Mouse (Mus musculus): ENCODE results near the gene Slc46a3. TPM values are rescaled to one million over a fixed set of nuclear protein-coding genes. Genes with fewer than 3 reads are reported as not detected.

The Slc46a3 gene
- 2.9 and 3.5 TPM in 2 replicates for polyA plus RNA-seq (2015; fragmentation: Nextera tagmentation; extraction: Ambion mirVana)

DNA sequence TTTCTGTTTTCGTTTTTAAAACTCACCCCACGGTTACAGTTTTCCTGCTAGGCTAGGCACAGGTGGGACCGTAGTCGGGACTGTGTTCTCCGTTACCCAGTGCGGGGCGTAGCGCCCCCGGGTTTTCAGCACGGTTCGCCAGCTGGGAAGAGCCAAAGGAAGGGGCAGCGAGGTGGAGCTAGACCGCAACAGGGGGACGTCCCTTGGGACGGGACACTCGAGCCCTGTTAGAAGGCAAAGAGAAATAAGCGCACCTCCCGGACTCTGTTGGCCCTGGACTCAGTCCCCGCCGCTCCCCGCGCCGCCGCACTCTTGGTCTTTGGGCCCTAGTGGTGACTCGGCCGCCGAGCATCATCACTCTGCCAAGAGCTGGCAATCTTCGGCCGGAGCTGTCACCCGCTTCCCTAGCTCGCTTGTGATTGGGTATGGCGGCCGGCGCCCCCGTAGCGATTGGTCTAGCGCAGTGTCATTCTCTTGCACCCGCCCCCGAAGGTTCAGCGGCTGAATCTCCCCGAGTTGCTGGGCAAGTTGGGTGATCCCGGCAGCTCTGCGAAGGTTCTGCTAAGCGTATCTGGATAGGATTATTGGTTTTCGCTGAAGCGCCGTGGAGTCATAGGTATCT is at the start of gene Slc46a3:
Gene Slc46a3 (minus strand): TSS at position 361 of the 622 bp plus-strand sequence.
- Histone ChIP-seq H3K4me2 (peak within 1 kb of the TSS; percentile 95), H3K27me3 (peaks cover 28% of the 10 kb centered on the region), H3K4me3 (peak within 1 kb of the TSS; percentile 58), H3K9ac (peak within 1 kb of the TSS; percentile 29; the same call in 1 of the 2 replicates), H3K9me3 (no peaks in the 10 kb centered on the region), H3K4me1 (peaks cover 11% of the 10 kb centered on the region; the same call in 1 of the 2 replicates), H3K27ac (no peak within 1 kb of the TSS), H3K36me3 (no peaks in the 10 kb centered on the region)
- WGBS = under 1% methylated on average over 47 of the region's 47 CpGs
- ATAC-seq (ENCODE audit: insufficient number of reproducible peaks, low FRiP score, low TSS enrichment, low read depth) = peak; percentile 92

GRCm38 (mm10) chr5:147939226-147939625 is 44.6 kb upstream of the Slc46a3 start:
- Histone ChIP-seq H3K36me3 (no peaks in the 10 kb centered on the region), H3K4me3 (no peak overlapping the region), H3K4me1 (no peaks in the 10 kb centered on the region), H3K9ac (no peak overlapping the region), H3K9me3 (no peaks in the 10 kb centered on the region), H3K27ac (no peak overlapping the region), H3K4me2 (no peak overlapping the region), H3K27me3 (no peaks in the 10 kb centered on the region)
- no peak for ATAC-seq (ENCODE audit: insufficient number of reproducible peaks, low FRiP score, low TSS enrichment, low read depth)
- 55% methylated on average over 5 of the region's 5 CpGs for WGBS

DNA sequence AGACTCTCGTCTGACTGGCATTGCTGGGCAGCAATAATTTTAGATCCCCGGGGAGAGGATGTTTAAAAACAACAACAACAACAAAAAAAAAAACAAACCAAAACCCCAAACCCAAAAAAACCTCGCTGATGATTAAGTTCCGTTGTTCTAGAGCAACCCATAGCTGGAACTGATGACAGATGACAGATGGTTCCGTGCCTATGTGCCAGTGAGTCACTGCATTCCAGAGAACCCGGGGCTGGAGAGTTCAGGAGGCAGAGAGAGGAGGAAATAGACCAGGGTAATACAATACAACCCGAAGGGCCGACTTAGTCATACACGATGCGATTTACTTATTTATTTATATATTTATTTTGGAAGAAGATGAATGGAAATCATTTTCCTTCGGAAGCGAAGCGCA is 40.5 kb upstream of the Slc46a3 start:
- Histone ChIP-seq H3K36me3 (no peaks in the 10 kb centered on the region), H3K27ac (no peak overlapping the region), H3K9ac (no peak overlapping the region), H3K4me3 (no peak overlapping the region), H3K9me3 (no peaks in the 10 kb centered on the region), H3K4me1 (no peaks in the 10 kb centered on the region), H3K4me2 (no peak overlapping the region), H3K27me3 (no peaks in the 10 kb centered on the region)
- 86% methylated on average over 13 of the region's 13 CpGs for WGBS
- no peak for ATAC-seq (ENCODE audit: insufficient number of reproducible peaks, low FRiP score, low TSS enrichment, low read depth)

- H3K27ac ChIP-seq = no peak overlapping the region
- no peak overlapping the region for H3K4me3 ChIP-seq
- H3K4me1 ChIP-seq = no peaks in the 10 kb centered on the region
- no peak for ATAC-seq (ENCODE audit: insufficient number of reproducible peaks, low FRiP score, low TSS enrichment, low read depth)
- H3K9me3 ChIP-seq = no peaks in the 10 kb centered on the region
- no peak overlapping the region for H3K9ac ChIP-seq
- H3K4me2 ChIP-seq = no peak overlapping the region
- no peaks in the 10 kb centered on the region for H3K36me3 ChIP-seq
- H3K27me3 ChIP-seq = no peaks in the 10 kb centered on the region
- WGBS = 77% methylated on average over 7 of the region's 7 CpGs
Measured at GRCm38 (mm10) chr5:147928668-147929497, 34.3 kb upstream of the Slc46a3 start.

GRCm38 (mm10) chr5:147925935-147926604 is 31.5 kb upstream of the Slc46a3 start:
- H3K9ac ChIP-seq = no peak overlapping the region
- no peaks in the 10 kb centered on the region for H3K36me3 ChIP-seq
- H3K9me3 ChIP-seq = no peaks in the 10 kb centered on the region
- H3K4me3 ChIP-seq = no peak overlapping the region
- 66% methylated on average over 15 of the region's 15 CpGs for WGBS
- no peak for ATAC-seq (ENCODE audit: insufficient number of reproducible peaks, low FRiP score, low TSS enrichment, low read depth)
- no peak overlapping the region for H3K27ac ChIP-seq
- no peaks in the 10 kb centered on the region for H3K27me3 ChIP-seq
- H3K4me1 ChIP-seq = no peaks in the 10 kb centered on the region
- no peak overlapping the region for H3K4me2 ChIP-seq

- Histone ChIP-seq H3K9ac (no peak overlapping the region), H3K27me3 (no peaks in the 10 kb centered on the region), H3K36me3 (no peaks in the 10 kb centered on the region), H3K27ac (no peak overlapping the region), H3K9me3 (no peaks in the 10 kb centered on the region), H3K4me2 (no peak overlapping the region), H3K4me3 (no peak overlapping the region), H3K4me1 (no peaks in the 10 kb centered on the region)
- ATAC-seq (ENCODE audit: insufficient number of reproducible peaks, low FRiP score, low TSS enrichment, low read depth) = no peak
- WGBS = 81% methylated on average over 5 of the region's 5 CpGs
Measured at GRCm38 (mm10) chr5:147924621-147925020, 30.0 kb upstream of the Slc46a3 start.

- WGBS = 68% methylated on average over 17 of the region's 17 CpGs
- Histone ChIP-seq H3K27ac (no peak overlapping the region), H3K4me2 (no peak overlapping the region), H3K9ac (no peak overlapping the region), H3K36me3 (no peaks in the 10 kb centered on the region), H3K27me3 (no peaks in the 10 kb centered on the region), H3K4me3 (no peak overlapping the region), H3K9me3 (no peaks in the 10 kb centered on the region), H3K4me1 (peaks cover 6% of the 10 kb centered on the region; the same call in 1 of the 2 replicates)
- no peak for ATAC-seq (ENCODE audit: insufficient number of reproducible peaks, low FRiP score, low TSS enrichment, low read depth)
Measured at GRCm38 (mm10) chr5:147918044-147918846, 23.6 kb upstream of the Slc46a3 start.

GRCm38 (mm10) chr5:147916171-147916570 is 21.6 kb upstream of the Slc46a3 start:
- no peak for ATAC-seq (ENCODE audit: insufficient number of reproducible peaks, low FRiP score, low TSS enrichment, low read depth)
- Histone ChIP-seq H3K4me3 (no peak overlapping the region), H3K4me1 (peaks cover 9% of the 10 kb centered on the region; the same call in 1 of the 2 replicates), H3K4me2 (no peak overlapping the region), H3K9ac (no peak overlapping the region), H3K27me3 (no peaks in the 10 kb centered on the region), H3K36me3 (no peaks in the 10 kb centered on the region), H3K9me3 (no peaks in the 10 kb centered on the region), H3K27ac (no peak overlapping the region)
- 86% methylated on average over 9 of the region's 9 CpGs for whole genome bisulfite sequencing

GRCm38 (mm10) chr5:147915038-147915566 is 20.5 kb upstream of the Slc46a3 start:
- Histone ChIP-seq H3K4me1 (peaks cover 9% of the 10 kb centered on the region; the same call in 1 of the 2 replicates), H3K9me3 (no peaks in the 10 kb centered on the region), H3K27me3 (no peaks in the 10 kb centered on the region), H3K9ac (no peak overlapping the region), H3K4me2 (no peak overlapping the region), H3K27ac (no peak overlapping the region), H3K4me3 (no peak overlapping the region), H3K36me3 (no peaks in the 10 kb centered on the region)
- no peak for ATAC-seq (ENCODE audit: insufficient number of reproducible peaks, low FRiP score, low TSS enrichment, low read depth)
- WGBS = 60% methylated on average over 6 of the region's 6 CpGs

DNA sequence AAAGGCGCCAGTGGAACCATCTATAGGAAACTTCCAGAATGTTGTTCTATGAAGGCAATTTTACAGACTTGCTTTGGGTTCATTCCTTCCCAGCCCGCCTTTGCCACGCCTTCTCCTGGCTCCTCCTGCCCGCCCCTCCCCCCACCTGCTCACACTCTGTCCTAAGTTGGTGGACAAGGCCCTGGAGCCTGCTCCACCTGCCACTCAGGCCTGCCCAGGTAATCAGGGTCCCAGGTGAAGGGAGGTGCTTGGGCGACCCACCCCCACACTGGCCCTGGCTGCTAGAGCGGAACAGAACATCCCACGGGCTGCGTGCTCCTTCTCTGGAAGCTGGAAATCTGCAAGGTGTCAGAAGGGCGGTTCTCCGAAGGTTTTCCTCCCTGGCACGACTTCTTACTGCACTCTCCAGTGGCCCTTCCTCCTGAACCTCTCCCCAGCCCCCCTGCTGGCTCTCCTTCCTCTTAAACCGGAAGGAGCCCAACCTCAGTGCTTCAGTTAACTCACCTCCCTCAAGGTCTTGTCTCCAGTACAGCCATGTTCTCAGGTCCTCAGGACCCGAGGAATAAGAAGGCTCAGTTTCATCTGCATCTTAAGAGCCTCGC is 18.7 kb upstream of the Slc46a3 start:
- Histone ChIP-seq H3K4me3 (no peak overlapping the region), H3K9ac (no peak overlapping the region), H3K36me3 (no peaks in the 10 kb centered on the region), H3K27ac (no peak overlapping the region), H3K9me3 (no peaks in the 10 kb centered on the region), H3K4me2 (no peak overlapping the region; the same call in 1 of the 2 replicates), H3K27me3 (no peaks in the 10 kb centered on the region), H3K4me1 (peaks cover 9% of the 10 kb centered on the region; the same call in 1 of the 2 replicates)
- 26% methylated on average over 14 of the region's 14 CpGs for WGBS
- no peak for ATAC-seq (ENCODE audit: insufficient number of reproducible peaks, low FRiP score, low TSS enrichment, low read depth)

- ATAC-seq (ENCODE audit: insufficient number of reproducible peaks, low FRiP score, low TSS enrichment, low read depth) = no peak
- H3K4me3 ChIP-seq = no peak overlapping the region
- 72% methylated on average over 4 of the region's 5 CpGs for WGBS
- H3K9ac ChIP-seq = no peak overlapping the region
- H3K36me3 ChIP-seq = no peaks in the 10 kb centered on the region
- no peaks in the 10 kb centered on the region for H3K27me3 ChIP-seq
- no peak overlapping the region for H3K27ac ChIP-seq
- H3K4me1 ChIP-seq = peaks cover 9% of the 10 kb centered on the region; the same call in 1 of the 2 replicates
- no peaks in the 10 kb centered on the region for H3K9me3 ChIP-seq
- no peak overlapping the region for H3K4me2 ChIP-seq
Measured at GRCm38 (mm10) chr5:147911744-147912143, 17.1 kb upstream of the Slc46a3 start.
